Mouse (Mus musculus): ENCODE data around the gene Trim37. TPM values are rescaled to one million over a fixed set of nuclear protein-coding genes. Genes with fewer than 3 reads are reported as not detected.

The Trim37 gene
- total RNA-seq, 1 experiment = 36.9 TPM

GRCm38 (mm10) chr11:87268803-87269202, 141.9 kb downstream of the Trim37 start:
- H3K9ac ChIP-seq (ENCODE audit: insufficient read depth, low read depth, low read length, poor library complexity, severe bottlenecking) = no peak overlapping the region
- in situ Hi-C loops (cut with MboI; ENCODE audit: low sequenced_read_pairs in 2 of 2, unreplicated experiment in 2 of 2) = no loop called here
- peak; percentile 30 for DNase-seq (ENCODE audit: low read depth, low spot score)
- TF ChIP-seq ZC3H11A (IDR thresholded peaks at IDR 0.05; ENCODE audit: borderline replicate concordance, low read depth, low read length) (0 out of 2 replicates have a peak, but pooled peaks have one; percentile 10), CHD2 (IDR thresholded peaks at IDR 0.05; ENCODE audit: low read depth, low read length) (no peak), HCFC1 (IDR thresholded peaks at IDR 0.05; ENCODE audit: borderline replicate concordance, insufficient read depth, low read length) (no peak), MAFK (IDR thresholded peaks at IDR 0.05; ENCODE audit: insufficient read depth, low read depth, low read length) (no peak), ZNF384 (IDR thresholded peaks at IDR 0.05; ENCODE audit: low read depth, low read length) (no peak)
- no peak overlapping the region for H3K4me3 ChIP-seq (ENCODE audit: insufficient read depth in 1 of 2, low read depth in 1 of 2, low read length in 2 of 2, poor library complexity in 1 of 2, severe bottlenecking in 1 of 2)
- H3K36me3 ChIP-seq (ENCODE audit: control insufficient read depth, insufficient read depth, low read length, poor library complexity, severe bottlenecking) = no peaks in the 10 kb centered on the region
- H3K4me1 ChIP-seq (ENCODE audit: control insufficient read depth in 2 of 2, insufficient read depth in 2 of 2, low read length in 2 of 2, poor library complexity in 1 of 2) = no peaks in the 10 kb centered on the region
- H3K9me3 ChIP-seq (ENCODE audit: control insufficient read depth, insufficient read depth, low read depth, low read length) = no peaks in the 10 kb centered on the region
- no peak overlapping the region for H3K27ac ChIP-seq (ENCODE audit: insufficient read depth, low read depth, low read length, poor library complexity, severe bottlenecking)

Other genes starting within 250 kb of the Trim37 start
- 3.3 and 3.6 TPM in 2 replicates for gene Ypel2, start 133.4 kb upstream of the Trim37 start, total RNA-seq (2012; rRNA removed)
- 2.6 and 5.0 TPM in 2 replicates for gene Gdpd1, start 53.0 kb upstream of the Trim37 start, total RNA-seq (2012; rRNA removed)
- gene Smg8, start 40.3 kb upstream of the Trim37 start, total RNA-seq (2012; rRNA removed) = 30.9 and 33.5 TPM in 2 replicates
- 7.3 and 9.6 TPM in 2 replicates for gene Prr11, start 18.4 kb upstream of the Trim37 start, total RNA-seq (2012; rRNA removed)
- 9.2 and 17.2 TPM in 2 replicates for gene Ska2, start 17.8 kb upstream of the Trim37 start, total RNA-seq (2012; rRNA removed)
- gene Ppm1e, start 231.9 kb downstream of the Trim37 start, total RNA-seq (2012; rRNA removed) = 0.54 and 0.63 TPM in 2 replicates

All from ES-E14 (cell line).